Mouse (Mus musculus): Measurements from ENCODE around the gene Tacstd2. TPM values are rescaled to one million over a fixed set of nuclear protein-coding genes. Genes with fewer than 3 reads are reported as not detected.
"Not testable (repeated sequence)": the region's sequence is repeated elsewhere in the genome, so short reads cannot be mapped to it uniquely, and the experiment has no call there.

Gene Tacstd2
- polyA plus RNA-seq, 1 experiment from 2014 or later, result 260 TPM

GRCm38 (mm10) chr6:67510752-67511151 is 24.8 kb downstream of the Tacstd2 start:
- H3K9ac ChIP-seq (ENCODE audit: low read length), result no peak overlapping the region
- H3K4me3 ChIP-seq (ENCODE audit: low read depth, low read length), result no peak overlapping the region
- DNase-seq (ENCODE audit: low spot score), result peak; percentile 48
- no peak overlapping the region for H3K27ac ChIP-seq (replicated peaks)
- ATAC-seq (ENCODE audit: low FRiP score, low TSS enrichment), result no peak
- no peaks in the 10 kb centered on the region for H3K4me1 ChIP-seq (replicated peaks; ENCODE audit: control insufficient read depth, insufficient read depth)
- TF ChIP-seq CTCF (IDR thresholded peaks at IDR 0.05; ENCODE audit: low read depth), result peak; percentile 77
- TF ChIP-seq EP300 (optimal IDR thresholded peaks at IDR 0.05), result no peak
- H3K9me3 ChIP-seq (ENCODE audit: control insufficient read depth, low read length), result no peaks in the 10 kb centered on the region
- H3K27me3 ChIP-seq (ENCODE audit: control insufficient read depth, insufficient read depth, low read length), result no peaks in the 10 kb centered on the region
- no peaks in the 10 kb centered on the region for H3K36me3 ChIP-seq (ENCODE audit: control insufficient read depth, insufficient read depth, low read length)
- no peak overlapping the region for H3K4me2 ChIP-seq (replicated peaks; ENCODE audit: low read depth)

- not testable (repeated sequence) for H3K9ac ChIP-seq (ENCODE audit: low read length); H3K4me2 ChIP-seq (replicated peaks; ENCODE audit: low read depth); H3K27me3 ChIP-seq (ENCODE audit: control insufficient read depth, insufficient read depth, low read length); DNase-seq (ENCODE audit: low spot score); H3K27ac ChIP-seq (replicated peaks); H3K36me3 ChIP-seq (ENCODE audit: control insufficient read depth, insufficient read depth, low read length); H3K4me1 ChIP-seq (replicated peaks; ENCODE audit: control insufficient read depth, insufficient read depth); ATAC-seq (ENCODE audit: low FRiP score, low TSS enrichment); H3K4me3 ChIP-seq (ENCODE audit: low read depth, low read length); H3K9me3 ChIP-seq (ENCODE audit: control insufficient read depth, low read length)
- 100% methylated on average over 2 of the region's 6 CpGs for WGBS
These were observed 33.7 kb downstream of the Tacstd2 start for GRCm38 (mm10) chr6:67501938-67502337.

GRCm38 (mm10) chr6:67491755-67492154 is 43.8 kb downstream of the Tacstd2 start, which contains the start of gene Il23r:
Gene Il23r, minus strand, starts transcription at chr6:67491855.
- H3K36me3 ChIP-seq (ENCODE audit: control insufficient read depth, insufficient read depth, low read length), result no peaks in the 10 kb centered on the region
- H3K9me3 ChIP-seq (ENCODE audit: control insufficient read depth, low read length), result no peaks in the 10 kb centered on the region
- no peak within 1 kb of the TSS for H3K4me2 ChIP-seq (replicated peaks; ENCODE audit: low read depth)
- no peak within 1 kb of the TSS for H3K27ac ChIP-seq (replicated peaks)
- no peak for TF ChIP-seq EP300 (optimal IDR thresholded peaks at IDR 0.05)
- no peak for TF ChIP-seq CTCF (IDR thresholded peaks at IDR 0.05; ENCODE audit: low read depth)
- no peak within 1 kb of the TSS for H3K9ac ChIP-seq (ENCODE audit: low read length)
- H3K4me3 ChIP-seq (ENCODE audit: low read depth, low read length), result no peak within 1 kb of the TSS
- H3K27me3 ChIP-seq (ENCODE audit: control insufficient read depth, insufficient read depth, low read length), result no peaks in the 10 kb centered on the region
- WGBS, result 64% methylated on average over 2 of the region's 2 CpGs
- no peaks in the 10 kb centered on the region for H3K4me1 ChIP-seq (replicated peaks; ENCODE audit: control insufficient read depth, insufficient read depth)
- ATAC-seq (ENCODE audit: low FRiP score, low TSS enrichment), result no peak
- no peak for DNase-seq (ENCODE audit: low spot score)

Other genes starting within 250 kb of the Tacstd2 start
- gene Il12rb2, start 159.6 kb downstream of the Tacstd2 start, polyA plus RNA-seq (2015; fragmentation: Nextera tagmentation; extraction: Ambion mirVana), result 0.02 TPM in 1 of 2 replicates, not detected in the other
- gene Il23r, start 43.9 kb downstream of the Tacstd2 start, polyA plus RNA-seq (2015; fragmentation: Nextera tagmentation; extraction: Ambion mirVana), result 0.04 and 0.07 TPM in 2 replicates